Mouse (Mus musculus) embryonic facial prominence, embryonic 12.5 days (tissue): ENCODE measurements around the gene Cdk4. TPM values are rescaled to one million over a fixed set of nuclear protein-coding genes. Genes with fewer than 3 reads are reported as not detected.

ENCODE experiments used
- ATAC-seq: fragments of 200-750 bp; cut with Nextera tagmentation; 2 replicates; pipeline ENCODE4 v1.8.0; 2017; ENCODE audit not compliant: insufficient number of reproducible peaks, insufficient read depth, low FRiP score, low TSS enrichment
- H3K27ac ChIP-seq: fragments of 300-500 bp; sonication (generic); 2 replicates; pipeline ENCODE4 v1.5.1; 2016; ENCODE audit warnings: mild to moderate bottlenecking
- H3K27me3 ChIP-seq: fragments of 300-500 bp; sonication (generic); 2 replicates; pipeline ENCODE4 v1.6.1; 2016; ENCODE audit warnings: mild to moderate bottlenecking, moderate library complexity
- H3K36me3 ChIP-seq: fragments of 300-500 bp; sonication (generic); 2 replicates; pipeline ENCODE4 v1.6.1; 2016; ENCODE audit warnings: mild to moderate bottlenecking
- H3K4me1 ChIP-seq: fragments of 300-500 bp; sonication (generic); 2 replicates; pipeline ENCODE4 v1.6.1; 2016
- H3K4me2 ChIP-seq: fragments of 300-500 bp; sonication (generic); replicated peaks from 2 replicates; pipeline ENCODE4 v1.6.1; 2016; ENCODE audit warnings: mild to moderate bottlenecking, moderate library complexity
- H3K4me3 ChIP-seq: fragments of 300-500 bp; sonication (generic); 2 replicates; pipeline ENCODE4 v1.5.1; 2016; ENCODE audit warnings: mild to moderate bottlenecking
- H3K9ac ChIP-seq: fragments of 300-500 bp; sonication (generic); 2 replicates; pipeline ENCODE4 v1.6.1; 2016; ENCODE audit warnings: mild to moderate bottlenecking, moderate library complexity
- H3K9me3 ChIP-seq: fragments of 300-500 bp; sonication (generic); 2 replicates; pipeline ENCODE4 v1.6.1; 2016; ENCODE audit warnings: mild to moderate bottlenecking, moderate library complexity
- WGBS: fragments of 180-500 bp; shearing (Covaris S2); methylation state at CpG from one replicate; pipeline ENCODE4 v1.1.7; 2016; 5-methylcytosine and 5-hydroxymethylcytosine counted together
- polyA plus RNA-seq: library from polyadenylated mRNA; unstranded; fragments of >200 nt; fragmentation: Nextera tagmentation; extraction: Ambion mirVana; gene quantifications from 2 replicates; pipeline ENCODE4 v1.2.1, GENCODE M21; 2016

Cdk4 gene
- polyA plus RNA-seq, 1 experiment from 2014 or later: 2,234 TPM

DNA sequence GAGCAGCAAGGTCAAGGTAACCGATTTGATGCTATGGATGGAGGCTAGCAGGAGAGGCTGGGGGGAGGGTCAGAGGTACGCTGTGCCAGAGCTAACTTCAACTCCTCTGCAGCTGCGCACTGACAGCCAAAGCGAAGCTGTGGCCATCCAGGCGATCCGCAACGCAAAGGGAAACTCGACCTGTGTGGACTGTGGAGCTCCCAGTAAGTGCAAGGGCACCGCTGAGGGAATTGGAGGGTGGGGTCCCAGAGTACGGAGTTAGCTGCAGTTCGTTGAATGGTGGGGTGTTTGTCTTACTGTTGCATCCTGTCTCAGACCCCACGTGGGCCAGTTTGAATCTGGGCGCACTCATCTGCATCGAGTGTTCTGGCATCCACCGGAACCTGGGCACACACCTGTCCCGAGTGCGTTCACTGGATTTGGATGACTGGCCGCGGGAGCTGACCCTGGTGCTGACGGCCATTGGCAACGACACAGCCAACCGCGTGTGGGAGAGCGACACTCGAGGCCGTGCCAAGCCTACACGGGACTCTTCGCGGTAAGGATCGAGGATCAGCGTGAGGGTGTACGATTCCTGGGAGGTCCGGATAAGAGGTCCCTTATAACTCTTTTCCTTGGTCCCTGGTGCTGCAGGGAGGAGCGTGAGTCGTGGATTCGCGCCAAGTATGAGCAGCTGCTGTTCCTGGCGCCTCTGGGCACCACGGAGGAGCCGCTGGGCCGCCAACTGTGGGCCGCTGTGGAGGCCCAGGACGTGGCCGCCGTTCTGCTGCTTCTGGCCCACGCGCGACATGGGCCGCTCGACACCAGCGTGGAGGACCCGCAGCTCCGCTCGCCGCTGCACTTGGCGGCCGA is 27.5 kb downstream of the Cdk4 start:
- no peak overlapping the region for H3K27ac ChIP-seq
- no peak overlapping the region for H3K9ac ChIP-seq
- H3K4me2 ChIP-seq: peak overlapping the region; percentile 30
- WGBS: 8% methylated on average over 57 of the region's 57 CpGs
- peaks cover 77% of the 10 kb centered on the region for H3K27me3 ChIP-seq
- H3K9me3 ChIP-seq: no peaks in the 10 kb centered on the region
- H3K4me3 ChIP-seq: peak overlapping the region; percentile 26
- ATAC-seq: no peak
- peaks cover 4% of the 10 kb centered on the region; the same call in 1 of the 2 replicates for H3K36me3 ChIP-seq
- peaks cover 19% of the 10 kb centered on the region for H3K4me1 ChIP-seq

DNA sequence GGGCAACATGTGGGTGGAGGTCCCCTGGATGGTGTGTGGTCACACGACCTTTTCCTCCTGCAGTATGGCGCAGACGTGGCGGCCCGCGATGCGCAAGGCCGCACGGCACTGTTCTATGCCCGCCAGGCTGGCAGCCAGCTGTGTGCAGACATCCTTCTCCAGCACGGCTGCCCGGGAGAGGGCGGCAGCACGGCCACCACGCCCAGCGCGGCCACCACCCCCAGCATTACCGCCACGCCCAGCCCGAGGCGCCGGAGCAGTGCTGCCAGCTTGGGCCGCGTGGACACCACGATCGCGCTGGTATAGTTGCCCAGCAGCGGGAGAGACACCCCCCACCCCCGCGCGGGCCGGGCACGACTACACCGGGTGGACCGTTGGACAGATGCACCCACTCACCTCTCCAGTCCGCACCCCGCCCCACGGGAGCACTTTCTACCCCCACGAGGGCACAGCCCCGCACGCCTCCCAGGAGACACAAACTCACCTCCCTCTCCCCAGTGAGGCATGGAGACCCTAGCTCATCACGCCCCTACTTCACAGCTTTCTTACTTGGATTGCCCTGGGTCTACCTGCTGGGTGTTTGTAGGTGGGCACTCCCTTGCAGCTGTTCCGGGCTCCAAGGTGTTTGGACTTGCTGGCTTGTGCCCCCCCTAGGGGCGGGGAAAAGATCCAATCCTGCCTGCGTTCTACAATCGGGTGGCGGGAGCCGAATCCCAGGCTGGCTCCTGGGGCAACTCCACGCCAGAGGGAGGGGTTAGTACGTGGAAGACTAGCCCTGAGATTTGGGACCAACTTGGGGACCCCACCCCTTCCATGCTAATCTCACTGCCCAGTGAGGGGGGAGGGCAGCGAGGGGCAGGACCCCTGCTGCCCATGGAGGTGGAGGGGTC is 28.4 kb downstream of the Cdk4 start:
- Histone ChIP-seq H3K27me3 (peaks cover 72% of the 10 kb centered on the region), H3K9me3 (no peaks in the 10 kb centered on the region), H3K4me2 (peak overlapping the region; percentile 30), H3K4me1 (peaks cover 19% of the 10 kb centered on the region), H3K9ac (no peak overlapping the region), H3K36me3 (peaks cover 14% of the 10 kb centered on the region; the same call in 1 of the 2 replicates), H3K27ac (no peak overlapping the region), H3K4me3 (peak overlapping the region; percentile 26)
- 8% methylated on average over 46 of the region's 51 CpGs for WGBS
- ATAC-seq: peak; percentile 17; the same call in 1 of the 2 replicates

DNA sequence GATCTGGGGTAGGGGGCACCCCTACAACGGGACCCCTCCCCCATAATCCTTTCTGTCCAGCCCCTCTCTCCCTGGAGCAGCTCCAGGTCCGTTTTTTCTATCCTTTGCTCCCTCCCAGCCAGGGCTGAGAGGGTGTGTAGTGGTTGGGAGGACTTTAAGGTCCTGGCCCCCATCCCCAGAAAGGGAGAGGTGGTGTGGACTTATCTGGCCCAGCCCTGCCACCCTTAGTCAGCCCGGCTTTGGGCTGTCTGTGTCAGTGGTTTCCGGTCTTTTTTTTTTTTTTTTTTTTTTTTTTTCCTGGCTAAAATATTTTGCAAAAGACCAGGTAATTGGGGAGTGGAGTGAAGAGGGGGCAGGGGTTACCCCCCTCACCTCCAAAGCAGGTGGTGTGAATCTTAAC is 29.4 kb downstream of the Cdk4 start:
- WGBS: 53% methylated on average over 4 of the region's 4 CpGs
- peaks cover 19% of the 10 kb centered on the region for H3K4me1 ChIP-seq
- H3K27ac ChIP-seq: no peak overlapping the region
- no peaks in the 10 kb centered on the region for H3K9me3 ChIP-seq
- H3K36me3 ChIP-seq: peaks cover 21% of the 10 kb centered on the region
- ATAC-seq: no peak
- peaks cover 62% of the 10 kb centered on the region for H3K27me3 ChIP-seq
- H3K9ac ChIP-seq: no peak overlapping the region
- H3K4me3 ChIP-seq: no peak overlapping the region
- no peak overlapping the region for H3K4me2 ChIP-seq

- Histone ChIP-seq H3K4me3 (no peak overlapping the region), H3K4me1 (peaks cover 19% of the 10 kb centered on the region), H3K27ac (no peak overlapping the region), H3K9ac (no peak overlapping the region), H3K4me2 (no peak overlapping the region), H3K9me3 (no peaks in the 10 kb centered on the region), H3K36me3 (peaks cover 37% of the 10 kb centered on the region), H3K27me3 (peaks cover 46% of the 10 kb centered on the region)
- no peak for ATAC-seq
- WGBS: 41% methylated on average over 7 of the region's 7 CpGs
Measured at GRCm38 (mm10) chr10:127094382-127094802, 31.1 kb downstream of the Cdk4 start.

- peaks cover 45% of the 10 kb centered on the region for H3K36me3 ChIP-seq
- no peak for ATAC-seq
- H3K4me1 ChIP-seq: 0 out of 2 replicates have a peak, but pooled peaks cover 7% of the 10 kb centered on the region
Measured at GRCm38 (mm10) chr10:127098514-127098913, 35.2 kb downstream of the Cdk4 start.

GRCm38 (mm10) chr10:127099191-127099590 is 35.9 kb downstream of the Cdk4 start:
- 87% methylated on average over 10 of the region's 10 CpGs for WGBS

More at GRCm38 (mm10) chr10:127098514-127098913, 35.2 kb downstream of the Cdk4 start:
- Histone ChIP-seq H3K9me3 (no peaks in the 10 kb centered on the region), H3K9ac (no peak overlapping the region), H3K27ac (no peak overlapping the region), H3K27me3 (peaks cover 6% of the 10 kb centered on the region), H3K4me2 (no peak overlapping the region), H3K4me3 (no peak overlapping the region)
- WGBS: 79% methylated on average over 20 of the region's 20 CpGs

DNA sequence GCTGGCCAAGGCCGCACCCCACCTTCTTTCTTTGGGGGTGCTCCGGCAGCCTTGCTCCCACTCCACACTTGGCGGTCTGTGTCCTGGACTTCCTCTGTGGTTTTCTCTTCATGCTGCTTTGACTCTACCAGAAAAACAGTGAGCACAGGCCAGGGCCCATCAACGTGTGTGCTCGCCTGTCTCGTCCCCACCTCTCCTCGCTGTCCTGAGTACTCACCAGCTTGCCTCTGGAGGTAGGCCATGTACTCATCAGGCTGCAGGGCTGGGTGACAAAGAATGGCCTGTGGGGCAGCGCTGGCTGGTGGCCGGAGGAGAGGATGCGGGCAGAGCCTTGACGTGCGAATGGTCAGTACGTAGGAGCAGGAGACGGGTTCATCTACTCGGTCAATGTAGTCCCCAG is 36.5 kb downstream of the Cdk4 start:
- ATAC-seq: no peak
- Histone ChIP-seq H3K4me1 (no peaks in the 10 kb centered on the region), H3K9ac (no peak overlapping the region), H3K27me3 (no peaks in the 10 kb centered on the region), H3K4me2 (no peak overlapping the region), H3K9me3 (no peaks in the 10 kb centered on the region), H3K36me3 (peaks cover 44% of the 10 kb centered on the region), H3K4me3 (no peak overlapping the region), H3K27ac (no peak overlapping the region)
- 92% methylated on average over 15 of the region's 15 CpGs for WGBS

More at GRCm38 (mm10) chr10:127099191-127099590, 35.9 kb downstream of the Cdk4 start:
- H3K27me3 ChIP-seq: peaks cover 1% of the 10 kb centered on the region; the same call in 1 of the 2 replicates
- H3K4me2 ChIP-seq: no peak overlapping the region
- no peak overlapping the region for H3K9ac ChIP-seq
- 0 out of 2 replicates have a peak, but pooled peaks cover 7% of the 10 kb centered on the region for H3K4me1 ChIP-seq
- H3K27ac ChIP-seq: no peak overlapping the region
- ATAC-seq: no peak
- H3K4me3 ChIP-seq: no peak overlapping the region
- no peaks in the 10 kb centered on the region for H3K9me3 ChIP-seq
- peaks cover 45% of the 10 kb centered on the region for H3K36me3 ChIP-seq

GRCm38 (mm10) chr10:127100414-127100813 is 37.1 kb downstream of the Cdk4 start:
- 88% methylated on average over 8 of the region's 8 CpGs for WGBS
- no peaks in the 10 kb centered on the region for H3K27me3 ChIP-seq
- H3K4me2 ChIP-seq: no peak overlapping the region
- H3K9ac ChIP-seq: no peak overlapping the region
- no peaks in the 10 kb centered on the region for H3K4me1 ChIP-seq
- no peak overlapping the region for H3K4me3 ChIP-seq
- no peaks in the 10 kb centered on the region for H3K9me3 ChIP-seq
- H3K27ac ChIP-seq: no peak overlapping the region
- peaks cover 46% of the 10 kb centered on the region for H3K36me3 ChIP-seq
- no peak for ATAC-seq

GRCm38 (mm10) chr10:127101151-127101550 is 37.8 kb downstream of the Cdk4 start:
- H3K27ac ChIP-seq: no peak overlapping the region
- no peaks in the 10 kb centered on the region for H3K9me3 ChIP-seq
- H3K4me1 ChIP-seq: no peaks in the 10 kb centered on the region
- H3K9ac ChIP-seq: no peak overlapping the region
- no peak for ATAC-seq
- WGBS: 82% methylated on average over 6 of the region's 6 CpGs
- no peaks in the 10 kb centered on the region for H3K27me3 ChIP-seq
- H3K4me3 ChIP-seq: no peak overlapping the region
- H3K4me2 ChIP-seq: no peak overlapping the region
- H3K36me3 ChIP-seq: peaks cover 41% of the 10 kb centered on the region

DNA sequence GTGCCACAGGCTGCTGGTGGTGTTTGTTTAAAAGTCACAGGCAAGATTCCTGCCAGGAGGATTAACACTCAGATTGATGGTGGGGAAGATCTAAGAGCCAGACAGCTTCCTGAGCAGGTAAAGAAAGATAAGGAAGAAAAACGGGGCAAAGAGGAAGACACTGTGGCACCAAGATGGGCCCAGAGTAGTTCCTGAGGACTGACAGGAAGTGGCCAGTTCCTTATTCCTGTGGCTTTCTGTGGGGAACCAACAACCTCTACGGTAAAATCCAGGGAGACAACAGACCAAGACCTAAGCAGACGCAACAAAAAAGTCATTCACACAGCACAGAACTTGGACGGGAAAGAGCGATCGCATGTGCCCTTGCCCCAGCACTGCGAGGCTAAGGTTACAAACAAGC is 40.3 kb downstream of the Cdk4 start:
- Histone ChIP-seq H3K9ac (no peak overlapping the region), H3K4me1 (no peaks in the 10 kb centered on the region), H3K9me3 (no peaks in the 10 kb centered on the region), H3K27me3 (no peaks in the 10 kb centered on the region), H3K36me3 (peaks cover 23% of the 10 kb centered on the region), H3K4me2 (no peak overlapping the region), H3K4me3 (no peak overlapping the region), H3K27ac (no peak overlapping the region)
- ATAC-seq: no peak
- 82% methylated on average over 7 of the region's 7 CpGs for WGBS

GRCm38 (mm10) chr10:127107563-127108261 is 44.4 kb downstream of the Cdk4 start:
- Histone ChIP-seq H3K4me2 (no peak overlapping the region), H3K9ac (no peak overlapping the region), H3K9me3 (no peaks in the 10 kb centered on the region), H3K27me3 (no peaks in the 10 kb centered on the region), H3K36me3 (peaks cover 8% of the 10 kb centered on the region; the same call in 1 of the 2 replicates), H3K27ac (no peak overlapping the region), H3K4me3 (no peak overlapping the region), H3K4me1 (no peaks in the 10 kb centered on the region)
- 83% methylated on average over 16 of the region's 16 CpGs for WGBS
- ATAC-seq: no peak
